Mouse (Mus musculus): ENCODE results near the gene Lrrc1. TPM values are rescaled to one million over a fixed set of nuclear protein-coding genes. Genes with fewer than 3 reads are reported as not detected.
A peak's percentile ranks its signal among the peaks of the same experiment; 100 is the strongest.

Gene Lrrc1
- total and polyA plus RNA-seq, 3 experiments: 5.3 to 12.1 TPM; not detected in 1

DNA sequence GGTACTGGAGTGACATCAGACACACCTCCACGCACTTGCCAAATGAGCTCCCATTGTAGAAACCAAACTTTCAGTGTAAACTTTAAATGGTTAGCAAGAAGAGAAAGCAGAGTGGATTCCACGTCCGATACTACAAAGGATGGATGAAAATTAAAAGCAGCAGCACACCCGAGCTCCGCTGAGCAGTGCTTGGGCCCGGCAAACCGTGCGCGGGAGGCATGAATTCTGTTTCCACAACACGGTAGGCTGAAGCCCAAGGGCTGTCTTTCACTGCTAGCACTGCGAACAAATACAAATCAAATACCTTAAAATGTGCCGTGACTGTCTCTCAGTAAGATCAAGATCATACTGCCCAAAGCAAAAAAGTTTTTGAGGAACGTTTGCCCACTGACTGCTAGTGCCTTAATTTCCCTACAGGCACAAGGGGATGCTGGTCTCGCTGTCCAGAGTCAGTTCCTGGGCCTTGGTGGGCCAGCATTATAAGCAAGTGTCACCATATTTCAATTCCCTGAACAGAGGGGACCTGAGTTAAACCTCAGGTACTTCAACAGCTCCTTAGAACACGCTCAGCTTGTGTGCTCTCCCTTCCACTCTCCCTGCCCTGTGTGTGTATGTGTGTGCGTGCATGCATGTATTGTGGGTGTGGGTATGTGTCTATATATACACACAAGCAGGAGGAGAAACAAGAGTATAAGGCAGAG is 18.9 kb downstream of the Lrrc1 start:
- H3K9ac ChIP-seq (ENCODE audit: control insufficient read depth, low read depth, low read length, poor library complexity, severe bottlenecking): no peak overlapping the region

DNA sequence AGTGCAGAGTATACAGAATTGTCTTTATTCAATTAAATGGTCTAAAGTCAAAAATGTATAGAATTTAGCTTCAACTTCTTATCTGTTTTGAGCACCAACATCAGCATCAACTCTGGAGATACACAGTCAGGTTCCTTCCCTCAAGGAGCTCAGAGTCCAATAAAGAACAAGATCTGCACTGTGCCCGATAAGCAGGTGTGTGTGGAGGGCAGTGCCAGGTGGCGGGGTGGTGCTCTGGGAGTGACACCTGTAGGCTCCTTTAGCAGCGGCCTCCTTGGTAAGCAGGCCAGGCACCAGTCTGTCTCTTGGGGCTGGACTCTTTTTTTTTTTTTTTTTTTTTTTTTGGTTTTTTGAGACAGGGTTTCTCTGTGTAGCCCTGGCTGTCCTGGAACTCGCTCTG is 20.9 kb downstream of the Lrrc1 start:
- no peak overlapping the region for H3K9ac ChIP-seq (ENCODE audit: control insufficient read depth, low read depth, low read length, poor library complexity, severe bottlenecking)
- H3K36me3 ChIP-seq (ENCODE audit: control insufficient read depth in 1 of 2, insufficient read depth in 2 of 2, low read length in 2 of 2): peaks cover 0 to 27% of the 10 kb centered on the region in 2 experiments; a peak in 2 of 4 replicates
- no peaks in the 10 kb centered on the region for H3K27me3 ChIP-seq (ENCODE audit: control insufficient read depth in 1 of 2, insufficient read depth in 2 of 2, low read length in 2 of 2)
- no peak overlapping the region for H3K27ac ChIP-seq (ENCODE audit: control insufficient read depth, low read depth, low read length)
- no peaks in the 10 kb centered on the region; the same call in 1 of the 2 replicates for H3K79me2 ChIP-seq (ENCODE audit: control insufficient read depth, insufficient read depth, low read length, poor library complexity)
- peaks cover 9 to 30% of the 10 kb centered on the region in 2 experiments for H3K4me1 ChIP-seq (ENCODE audit: control insufficient read depth in 1 of 2, insufficient read depth in 2 of 2, low read length in 2 of 2)
- no peak overlapping the region for H3K4me3 ChIP-seq (ENCODE audit: control insufficient read depth in 1 of 2, insufficient read depth in 1 of 2, low read depth in 2 of 2, low read length in 2 of 2)
- no peaks in the 10 kb centered on the region for H3K9me3 ChIP-seq (replicated peaks; ENCODE audit: insufficient read depth, low read length)
- DNase-seq (ENCODE audit: low read depth, low spot score): no peak
- TF ChIP-seq GATA1 (IDR thresholded peaks at IDR 0.05; ENCODE audit: low read depth, low read length) (peak; percentile 19; the same call in 1 of the 2 replicates), ZNF384 (IDR thresholded peaks at IDR 0.05; ENCODE audit: low read depth, low read length) (0 out of 2 replicates have a peak, but pooled peaks have one; percentile 14), POLR2A (IDR thresholded peaks at IDR 0.05; ENCODE audit: control insufficient read depth in 1 of 2, insufficient read depth in 1 of 2, low read depth in 1 of 2, low read length in 2 of 2, poor library complexity in 1 of 2) (no peak), TCF12 (IDR thresholded peaks at IDR 0.05; ENCODE audit: low read depth, low read length) (0 out of 2 replicates have a peak, but pooled peaks have one; percentile 26)

More for the DNA sequence above, 18.9 kb downstream of the Lrrc1 start:
- Histone ChIP-seq H3K27me3 (ENCODE audit: control insufficient read depth in 1 of 2, insufficient read depth in 2 of 2, low read length in 2 of 2) (no peaks in the 10 kb centered on the region), H3K79me2 (ENCODE audit: control insufficient read depth, insufficient read depth, low read length, poor library complexity) (no peaks in the 10 kb centered on the region; the same call in 1 of the 2 replicates), H3K36me3 (ENCODE audit: control insufficient read depth in 1 of 2, insufficient read depth in 2 of 2, low read length in 2 of 2) (peaks cover 0 to 30% of the 10 kb centered on the region in 2 experiments; a peak in 2 of 4 replicates), H3K4me3 (ENCODE audit: control insufficient read depth in 1 of 2, insufficient read depth in 1 of 2, low read depth in 2 of 2, low read length in 2 of 2) (no peak overlapping the region), H3K9me3 (replicated peaks; ENCODE audit: insufficient read depth, low read length) (no peaks in the 10 kb centered on the region), H3K4me1 (ENCODE audit: control insufficient read depth in 1 of 2, insufficient read depth in 2 of 2, low read length in 2 of 2) (peaks cover 8 to 34% of the 10 kb centered on the region in 2 experiments), H3K27ac (ENCODE audit: control insufficient read depth, low read depth, low read length) (no peak overlapping the region)
- no peak for DNase-seq (ENCODE audit: low read depth, low spot score)
- TF ChIP-seq UBTF (IDR thresholded peaks at IDR 0.05; ENCODE audit: borderline replicate concordance, insufficient read depth, low read depth, low read length): no peak
- TF ChIP-seq MYB (IDR thresholded peaks at IDR 0.05; ENCODE audit: low read depth, low read length): no peak
- no peak for TF ChIP-seq MEF2A (IDR thresholded peaks at IDR 0.05; ENCODE audit: extremely low read depth, insufficient replicate concordance, low read depth, low read length, poor library complexity, severe bottlenecking)
- TF ChIP-seq ZNF384 (IDR thresholded peaks at IDR 0.05; ENCODE audit: low read depth, low read length): no peak
- no peak for TF ChIP-seq TBP (IDR thresholded peaks at IDR 0.05; ENCODE audit: low read depth, low read length)
- no peak for TF ChIP-seq SIN3A (IDR thresholded peaks at IDR 0.05; ENCODE audit: low read length)
- TF ChIP-seq USF1 (IDR thresholded peaks at IDR 0.05; ENCODE audit: low read depth, low read length): no peak
- TF ChIP-seq CHD1 (IDR thresholded peaks at IDR 0.05; ENCODE audit: low read depth, low read length): no peak
- no peak for TF ChIP-seq TAL1 (IDR thresholded peaks at IDR 0.05; ENCODE audit: low read length)
- no peak for TF ChIP-seq ETS1 (IDR thresholded peaks at IDR 0.05; ENCODE audit: low read depth, low read length)
- TF ChIP-seq HCFC1 (IDR thresholded peaks at IDR 0.05; ENCODE audit: low read depth, low read length): no peak
- no peak for TF ChIP-seq RAD21 (IDR thresholded peaks at IDR 0.05; ENCODE audit: low read depth, low read length)

All from MEL (cell line).